Mouse (Mus musculus): ENCODE data around the gene Slc7a1. TPM values are rescaled to one million over a fixed set of nuclear protein-coding genes. Genes with fewer than 3 reads are reported as not detected.

Gene Slc7a1
- total RNA-seq, 2 experiments from 2014 or later = 28.1 to 28.5 TPM

GRCm38 (mm10) chr5:148282093-148282492 lies 117.6 kb downstream of the Slc7a1 start:
- intact Hi-C loops (cut with DNase I) = no loop called here
- DNase-seq (ENCODE audit: low spot score in 2 of 2) = no peak

DNA sequence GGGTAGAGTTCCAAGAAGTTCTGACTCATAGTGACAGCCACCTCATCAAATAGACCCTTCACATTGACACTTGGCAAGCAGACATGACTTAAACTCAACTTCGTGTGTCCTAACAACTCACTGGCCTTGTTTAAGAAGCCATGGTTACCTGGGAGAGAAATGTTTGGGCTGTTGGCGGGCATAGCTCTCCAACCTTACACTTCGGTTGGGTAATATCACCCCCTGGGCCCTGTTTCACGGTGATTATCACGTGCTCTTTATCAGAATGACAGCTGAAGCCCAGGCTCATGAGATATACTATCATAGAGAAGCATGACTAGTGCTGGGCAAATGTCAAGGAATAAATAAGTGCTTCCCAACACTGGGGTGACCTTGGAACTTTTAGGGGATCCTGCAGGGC lies 119.4 kb downstream of the Slc7a1 start:
- DNase-seq (ENCODE audit: low spot score in 2 of 2) = no peak
- intact Hi-C loops (cut with DNase I) = no loop called here

- no peak for DNase-seq (ENCODE audit: low spot score in 2 of 2)
- intact Hi-C loops (cut with DNase I) = no loop called here
These were observed 121.5 kb downstream of the Slc7a1 start for GRCm38 (mm10) chr5:148278233-148278632.

Other genes with a start within 250 kb of the Slc7a1 start
- 100 to 1,000 TPM; 236 to 271 TPM for gene Ubl3, start 152.9 kb upstream of the Slc7a1 start, total RNA-seq (2021)